Mouse (Mus musculus): ENCODE data around the gene Trim46. TPM values are rescaled to one million over a fixed set of nuclear protein-coding genes. Genes with fewer than 3 reads are reported as not detected.

Trim46 gene
- polyA plus RNA-seq, 1 experiment from 2014 or later = 76.1 TPM

GRCm38 (mm10) chr3:89210731-89211130, 35.4 kb downstream of the Trim46 start:
- Histone ChIP-seq H3K27me3 (replicated peaks; ENCODE audit: control insufficient read depth, insufficient read depth, low read length) (no peaks in the 10 kb centered on the region), H3K9ac (replicated peaks; ENCODE audit: low read depth, low read length) (no peak overlapping the region), H3K27ac (ENCODE audit: low read length) (no peak overlapping the region), H3K36me3 (ENCODE audit: control insufficient read depth, insufficient read depth) (peaks cover 24% of the 10 kb centered on the region), H3K4me2 (ENCODE audit: low read length) (no peak overlapping the region), H3K4me3 (replicated peaks; ENCODE audit: low read length) (no peak overlapping the region), H3K9me3 (ENCODE audit: control insufficient read depth, low read length) (no peaks in the 10 kb centered on the region), H3K4me1 (replicated peaks; ENCODE audit: control insufficient read depth, insufficient read depth, low read length) (peaks cover 17% of the 10 kb centered on the region)
- no peak for ATAC-seq
- WGBS = 92% methylated on average over 7 of the region's 7 CpGs

- no peak overlapping the region for H3K4me3 ChIP-seq (replicated peaks; ENCODE audit: low read length)
- no peaks in the 10 kb centered on the region for H3K27me3 ChIP-seq (replicated peaks; ENCODE audit: control insufficient read depth, insufficient read depth, low read length)
- no peak overlapping the region for H3K9ac ChIP-seq (replicated peaks; ENCODE audit: low read depth, low read length)
- peaks cover 12% of the 10 kb centered on the region for H3K4me1 ChIP-seq (replicated peaks; ENCODE audit: control insufficient read depth, insufficient read depth, low read length)
- 85% methylated on average over 13 of the region's 13 CpGs for WGBS
- H3K4me2 ChIP-seq (ENCODE audit: low read length) = no peak overlapping the region
- H3K36me3 ChIP-seq (ENCODE audit: control insufficient read depth, insufficient read depth) = peaks cover 24% of the 10 kb centered on the region
- H3K9me3 ChIP-seq (ENCODE audit: control insufficient read depth, low read length) = no peaks in the 10 kb centered on the region
- ATAC-seq = no peak
- H3K27ac ChIP-seq (ENCODE audit: low read length) = no peak overlapping the region
These were observed 35.9 kb downstream of the Trim46 start for GRCm38 (mm10) chr3:89210162-89210561.

- H3K9me3 ChIP-seq (ENCODE audit: control insufficient read depth, low read length) = no peaks in the 10 kb centered on the region
- H3K4me2 ChIP-seq (ENCODE audit: low read length) = no peak overlapping the region
- no peak overlapping the region for H3K4me3 ChIP-seq (replicated peaks; ENCODE audit: low read length)
- no peak for ATAC-seq
- H3K27ac ChIP-seq (ENCODE audit: low read length) = no peak overlapping the region
- peaks cover 24% of the 10 kb centered on the region for H3K36me3 ChIP-seq (ENCODE audit: control insufficient read depth, insufficient read depth)
- H3K4me1 ChIP-seq (replicated peaks; ENCODE audit: control insufficient read depth, insufficient read depth, low read length) = peaks cover 9% of the 10 kb centered on the region
- 90% methylated on average over 7 of the region's 7 CpGs for WGBS
- no peaks in the 10 kb centered on the region for H3K27me3 ChIP-seq (replicated peaks; ENCODE audit: control insufficient read depth, insufficient read depth, low read length)
- H3K9ac ChIP-seq (replicated peaks; ENCODE audit: low read depth, low read length) = no peak overlapping the region
These were observed 36.4 kb downstream of the Trim46 start for GRCm38 (mm10) chr3:89209731-89210130.

- no peak overlapping the region for H3K27ac ChIP-seq (ENCODE audit: low read length)
- 86% methylated on average over 6 of the region's 6 CpGs for WGBS
- no peaks in the 10 kb centered on the region for H3K27me3 ChIP-seq (replicated peaks; ENCODE audit: control insufficient read depth, insufficient read depth, low read length)
- peaks cover 24% of the 10 kb centered on the region for H3K36me3 ChIP-seq (ENCODE audit: control insufficient read depth, insufficient read depth)
- ATAC-seq = no peak
- no peak overlapping the region for H3K4me2 ChIP-seq (ENCODE audit: low read length)
- peaks cover 5% of the 10 kb centered on the region for H3K4me1 ChIP-seq (replicated peaks; ENCODE audit: control insufficient read depth, insufficient read depth, low read length)
- H3K9me3 ChIP-seq (ENCODE audit: control insufficient read depth, low read length) = no peaks in the 10 kb centered on the region
- no peak overlapping the region for H3K4me3 ChIP-seq (replicated peaks; ENCODE audit: low read length)
- no peak overlapping the region for H3K9ac ChIP-seq (replicated peaks; ENCODE audit: low read depth, low read length)
These were observed 37.4 kb downstream of the Trim46 start for GRCm38 (mm10) chr3:89208736-89209135.

- Histone ChIP-seq H3K36me3 (ENCODE audit: control insufficient read depth, insufficient read depth) (peaks cover 24% of the 10 kb centered on the region), H3K4me3 (replicated peaks; ENCODE audit: low read length) (no peak overlapping the region), H3K4me2 (ENCODE audit: low read length) (no peak overlapping the region), H3K27me3 (replicated peaks; ENCODE audit: control insufficient read depth, insufficient read depth, low read length) (no peaks in the 10 kb centered on the region), H3K27ac (ENCODE audit: low read length) (no peak overlapping the region), H3K9ac (replicated peaks; ENCODE audit: low read depth, low read length) (no peak overlapping the region), H3K4me1 (replicated peaks; ENCODE audit: control insufficient read depth, insufficient read depth, low read length) (peaks cover 8% of the 10 kb centered on the region), H3K9me3 (ENCODE audit: control insufficient read depth, low read length) (no peaks in the 10 kb centered on the region)
- WGBS = 94% methylated on average over 13 of the region's 13 CpGs
- no peak for ATAC-seq
These were observed 37.9 kb downstream of the Trim46 start for GRCm38 (mm10) chr3:89208075-89208657.

GRCm38 (mm10) chr3:89206695-89207094, 39.4 kb downstream of the Trim46 start:
- Histone ChIP-seq H3K27me3 (replicated peaks; ENCODE audit: control insufficient read depth, insufficient read depth, low read length) (no peaks in the 10 kb centered on the region), H3K4me2 (ENCODE audit: low read length) (no peak overlapping the region), H3K9me3 (ENCODE audit: control insufficient read depth, low read length) (no peaks in the 10 kb centered on the region), H3K4me3 (replicated peaks; ENCODE audit: low read length) (no peak overlapping the region), H3K4me1 (replicated peaks; ENCODE audit: control insufficient read depth, insufficient read depth, low read length) (peaks cover 5% of the 10 kb centered on the region), H3K27ac (ENCODE audit: low read length) (no peak overlapping the region), H3K36me3 (ENCODE audit: control insufficient read depth, insufficient read depth) (peaks cover 24% of the 10 kb centered on the region), H3K9ac (replicated peaks; ENCODE audit: low read depth, low read length) (no peak overlapping the region)
- 94% methylated on average over 2 of the region's 2 CpGs for WGBS
- ATAC-seq = no peak

- Histone ChIP-seq H3K27ac (ENCODE audit: low read length) (no peak overlapping the region), H3K9me3 (ENCODE audit: control insufficient read depth, low read length) (no peaks in the 10 kb centered on the region), H3K36me3 (ENCODE audit: control insufficient read depth, insufficient read depth) (peaks cover 24% of the 10 kb centered on the region), H3K4me3 (replicated peaks; ENCODE audit: low read length) (no peak overlapping the region), H3K4me2 (ENCODE audit: low read length) (no peak overlapping the region), H3K27me3 (replicated peaks; ENCODE audit: control insufficient read depth, insufficient read depth, low read length) (no peaks in the 10 kb centered on the region), H3K4me1 (replicated peaks; ENCODE audit: control insufficient read depth, insufficient read depth, low read length) (peaks cover 5% of the 10 kb centered on the region), H3K9ac (replicated peaks; ENCODE audit: low read depth, low read length) (no peak overlapping the region)
- no peak for ATAC-seq
- 90% methylated on average over 7 of the region's 7 CpGs for WGBS
These were observed 40.0 kb downstream of the Trim46 start for GRCm38 (mm10) chr3:89206079-89206478.

- 39% methylated on average over 5 of the region's 5 CpGs for WGBS
- H3K27ac ChIP-seq (ENCODE audit: low read length) = no peak overlapping the region
- peak; percentile 24 for ATAC-seq
These were observed 43.0 kb downstream of the Trim46 start for GRCm38 (mm10) chr3:89203142-89203514.

GRCm38 (mm10) chr3:89202253-89203141, 43.6 kb downstream of the Trim46 start, which contains the start of gene Gba:
Gene Gba, plus strand, starts transcription at chr3:89202928.
- Histone ChIP-seq H3K4me2 (ENCODE audit: low read length) (peak within 1 kb of the TSS; percentile 60), H3K4me3 (replicated peaks; ENCODE audit: low read length) (peak within 1 kb of the TSS; percentile 62), H3K9ac (replicated peaks; ENCODE audit: low read depth, low read length) (peak within 1 kb of the TSS; percentile 52), H3K27ac (ENCODE audit: low read length) (no peak within 1 kb of the TSS), H3K4me1 (replicated peaks; ENCODE audit: control insufficient read depth, insufficient read depth, low read length) (peaks cover 5% of the 10 kb centered on the region), H3K36me3 (ENCODE audit: control insufficient read depth, insufficient read depth) (peaks cover 2% of the 10 kb centered on the region; the same call in 1 of the 2 replicates), H3K9me3 (ENCODE audit: control insufficient read depth, low read length) (no peaks in the 10 kb centered on the region), H3K27me3 (replicated peaks; ENCODE audit: control insufficient read depth, insufficient read depth, low read length) (no peaks in the 10 kb centered on the region)
- 25% methylated on average over 13 of the region's 13 CpGs for WGBS
- peak; percentile 93 for ATAC-seq

More at GRCm38 (mm10) chr3:89203142-89203514, 43.0 kb downstream of the Trim46 start:
- Histone ChIP-seq H3K27me3 (replicated peaks; ENCODE audit: control insufficient read depth, insufficient read depth, low read length) (no peaks in the 10 kb centered on the region), H3K9ac (replicated peaks; ENCODE audit: low read depth, low read length) (peak overlapping the region; percentile 52), H3K4me1 (replicated peaks; ENCODE audit: control insufficient read depth, insufficient read depth, low read length) (peaks cover 5% of the 10 kb centered on the region), H3K36me3 (ENCODE audit: control insufficient read depth, insufficient read depth) (peaks cover 7% of the 10 kb centered on the region), H3K4me3 (replicated peaks; ENCODE audit: low read length) (peak overlapping the region; percentile 62), H3K9me3 (ENCODE audit: control insufficient read depth, low read length) (no peaks in the 10 kb centered on the region), H3K4me2 (ENCODE audit: low read length) (peak overlapping the region; percentile 60)
